Mouse (Mus musculus) spleen, adult 12 weeks (tissue): Measurements from ENCODE around the gene Atp1a1.

Source experiments
- DNase-seq: peaks from one replicate; pipeline ENCODE4 v3.0.0; 2022; ENCODE audit warnings: low spot score

Gene Atp1a1

GRCm38 (mm10) chr3:101604550-101605223, at the start of gene Atp1a1:
Gene Atp1a1, minus strand, starts transcription at chr3:101604684.
- DNase-seq: peak; percentile 97

GRCm38 (mm10) chr3:101653446-101653845, 49.0 kb upstream of the Atp1a1 start:
- DNase-seq: no peak

DNA sequence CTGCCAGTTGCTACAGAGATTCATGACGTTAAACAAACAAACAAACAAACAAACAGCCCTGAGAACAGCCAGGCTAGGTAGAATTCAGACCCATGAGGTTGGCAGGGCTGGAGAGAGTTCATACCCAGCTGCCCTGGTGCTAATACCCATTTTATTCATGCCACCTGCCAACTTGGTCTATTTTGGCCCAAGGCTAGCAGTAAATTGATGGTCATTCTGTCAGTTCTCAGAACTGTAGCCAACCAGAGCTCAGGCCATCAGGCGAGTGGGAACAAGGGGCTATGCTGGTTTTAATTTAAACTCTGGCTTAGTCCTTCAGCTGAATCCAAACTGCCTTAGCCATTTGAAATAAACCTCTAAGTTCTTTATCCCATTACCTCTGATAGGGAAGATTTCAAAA, 48.5 kb upstream of the Atp1a1 start:
- no peak for DNase-seq

GRCm38 (mm10) chr3:101650328-101650727, 45.8 kb upstream of the Atp1a1 start:
- no peak for DNase-seq

DNA sequence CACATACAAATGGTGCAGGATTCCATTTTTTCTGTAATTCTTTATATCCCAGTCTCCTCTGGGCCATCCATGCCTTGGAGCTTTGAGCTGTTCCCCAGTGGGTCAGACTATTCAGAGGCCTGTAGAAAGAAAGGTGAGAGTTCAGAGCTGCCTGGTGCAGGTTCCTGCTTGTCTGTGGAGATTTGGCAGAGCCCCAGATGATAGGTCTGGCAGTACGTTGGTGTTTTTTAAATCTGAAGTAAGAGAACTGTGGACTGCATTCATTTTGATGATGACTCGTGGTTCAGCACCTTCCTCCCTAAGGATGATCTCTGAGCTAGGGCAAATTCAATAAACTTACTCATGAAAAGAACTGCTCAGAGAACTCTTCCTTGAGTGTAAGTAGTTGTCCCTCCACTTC, 44.8 kb upstream of the Atp1a1 start:
- DNase-seq: no peak

- no peak for DNase-seq
Measured at GRCm38 (mm10) chr3:101648096-101648793, 43.8 kb upstream of the Atp1a1 start.

GRCm38 (mm10) chr3:101646806-101647205, 42.3 kb upstream of the Atp1a1 start:
- no peak for DNase-seq

DNA sequence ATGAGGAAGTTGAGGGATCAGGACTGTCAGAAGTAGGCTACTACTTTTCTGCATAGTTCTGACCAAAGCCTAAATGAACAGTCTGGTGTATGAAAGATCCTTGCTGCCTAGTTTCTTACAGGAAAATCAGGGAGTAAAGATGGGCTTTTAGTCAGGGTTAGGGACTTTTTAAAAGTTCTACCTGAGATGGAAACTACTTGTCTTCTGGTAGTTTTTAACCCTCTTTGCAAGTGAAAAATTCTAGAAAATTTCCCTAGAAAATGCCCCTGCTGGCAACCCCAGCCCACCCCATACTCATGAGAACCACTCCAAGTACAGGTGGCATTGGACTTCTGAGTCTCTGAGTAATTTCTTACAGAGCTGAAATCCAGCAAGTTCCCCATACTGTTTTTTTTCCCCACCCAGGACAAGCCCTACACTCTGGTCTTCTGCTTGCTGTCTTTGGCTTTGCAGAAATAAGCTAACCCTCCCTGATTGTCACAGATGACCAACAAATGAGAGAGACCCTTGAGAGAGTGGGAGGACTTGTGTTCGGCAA, 41.2 kb upstream of the Atp1a1 start:
- no peak for DNase-seq

- DNase-seq: no peak
Measured at GRCm38 (mm10) chr3:101644062-101644802, 39.7 kb upstream of the Atp1a1 start.

GRCm38 (mm10) chr3:101643264-101643663, 38.8 kb upstream of the Atp1a1 start:
- no peak for DNase-seq

GRCm38 (mm10) chr3:101638223-101638622, 33.7 kb upstream of the Atp1a1 start:
- no peak for DNase-seq

- DNase-seq: no peak
Measured at GRCm38 (mm10) chr3:101636510-101636909, 32.0 kb upstream of the Atp1a1 start.

GRCm38 (mm10) chr3:101636086-101636485, 31.6 kb upstream of the Atp1a1 start:
- no peak for DNase-seq

DNA sequence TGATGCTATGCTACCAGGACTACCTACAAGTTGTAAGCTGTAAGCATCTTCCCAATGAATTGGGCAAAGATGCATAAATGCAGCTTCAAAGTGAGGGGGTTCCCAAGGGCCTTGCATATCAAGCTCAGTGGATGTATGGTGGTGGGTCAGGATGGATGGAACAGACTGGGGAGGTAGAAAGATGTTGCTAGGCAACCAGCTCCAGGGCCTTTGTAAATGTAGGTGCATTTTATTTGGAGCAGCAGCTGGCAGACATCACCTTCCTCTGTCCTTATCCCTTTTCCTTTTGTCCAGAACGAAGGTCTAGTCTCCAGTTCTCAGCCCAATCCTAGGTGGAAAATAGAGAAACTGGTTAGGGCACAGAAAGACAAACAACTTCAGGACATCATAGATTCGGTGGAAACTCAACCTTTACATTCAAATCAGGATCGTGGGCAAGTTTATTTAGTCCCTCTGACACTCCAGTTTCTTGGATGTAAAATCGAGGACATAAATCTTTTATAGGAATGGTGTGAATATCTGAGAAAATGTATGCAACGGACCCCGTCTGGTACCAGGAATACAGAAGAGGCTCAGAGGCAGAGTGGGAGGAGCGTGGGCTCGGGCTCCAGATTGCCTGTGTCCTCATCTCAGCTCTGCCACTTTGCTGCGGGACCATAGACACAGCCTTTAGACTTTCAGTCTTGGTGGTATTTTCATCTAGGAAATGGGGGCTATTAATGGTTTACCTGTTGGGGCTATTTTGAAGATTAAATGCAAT, 29.8 kb upstream of the Atp1a1 start:
- DNase-seq: no peak

DNA sequence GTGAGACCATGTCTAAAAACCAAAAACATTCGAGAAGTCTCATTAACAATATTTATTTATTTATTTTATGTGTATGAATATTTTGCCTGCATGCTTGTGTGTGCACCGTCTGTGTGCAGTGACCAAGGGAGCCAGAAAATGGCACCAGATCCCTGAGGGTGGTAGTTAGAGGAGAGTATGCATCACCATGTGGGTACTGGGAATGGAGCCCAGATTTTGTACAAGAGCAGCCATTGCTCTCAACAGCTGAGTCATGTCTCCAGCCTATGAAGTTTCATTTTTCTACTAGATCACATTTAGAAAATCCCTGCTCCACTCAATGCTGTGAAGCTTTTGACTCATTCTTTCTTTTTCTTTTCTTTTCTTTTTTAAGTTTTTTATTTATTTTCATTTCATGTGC, 23.8 kb upstream of the Atp1a1 start:
- no peak for DNase-seq

DNA sequence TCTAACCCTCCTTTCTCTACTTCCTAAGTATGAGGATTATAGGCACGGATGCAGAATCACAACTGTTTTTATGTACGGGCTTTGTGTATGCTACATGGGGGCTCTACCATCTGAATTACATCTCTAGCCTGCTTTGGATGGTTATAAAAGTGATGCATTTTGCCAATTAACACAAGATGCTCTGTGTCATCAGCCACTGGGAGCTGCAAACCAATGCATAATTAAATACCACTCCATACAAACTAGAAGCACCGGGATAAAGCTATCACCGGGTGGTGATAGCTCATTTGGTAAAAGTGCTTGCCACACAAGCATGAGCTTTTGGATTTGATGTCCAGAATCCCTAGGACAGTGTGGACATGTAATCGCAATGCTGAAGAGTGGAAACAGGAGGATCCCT, 19.8 kb upstream of the Atp1a1 start:
- DNase-seq: no peak

- no peak for DNase-seq
Measured at GRCm38 (mm10) chr3:101619017-101619416, 14.5 kb upstream of the Atp1a1 start.

DNA sequence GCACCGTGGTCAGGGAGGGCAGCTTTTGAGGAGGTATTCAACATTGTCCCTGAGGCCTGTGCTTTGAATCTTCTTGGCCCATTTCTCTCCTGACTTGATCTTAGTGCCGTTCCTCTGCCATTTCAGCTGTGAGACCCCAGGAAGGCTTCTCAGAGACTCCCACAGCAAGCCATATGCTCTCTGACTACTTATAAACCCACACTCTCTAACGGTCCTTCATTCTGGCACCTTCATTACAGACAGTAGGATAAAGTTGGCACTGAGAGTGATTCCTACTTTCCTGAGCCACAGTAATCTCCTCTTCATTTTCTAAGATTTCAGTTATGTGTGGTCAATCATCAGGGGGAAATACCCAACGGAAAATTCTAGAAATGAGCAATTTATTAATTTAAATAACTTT, 14.0 kb upstream of the Atp1a1 start:
- no peak for DNase-seq

GRCm38 (mm10) chr3:101617451-101617850, 13.0 kb upstream of the Atp1a1 start:
- DNase-seq: no peak

DNA sequence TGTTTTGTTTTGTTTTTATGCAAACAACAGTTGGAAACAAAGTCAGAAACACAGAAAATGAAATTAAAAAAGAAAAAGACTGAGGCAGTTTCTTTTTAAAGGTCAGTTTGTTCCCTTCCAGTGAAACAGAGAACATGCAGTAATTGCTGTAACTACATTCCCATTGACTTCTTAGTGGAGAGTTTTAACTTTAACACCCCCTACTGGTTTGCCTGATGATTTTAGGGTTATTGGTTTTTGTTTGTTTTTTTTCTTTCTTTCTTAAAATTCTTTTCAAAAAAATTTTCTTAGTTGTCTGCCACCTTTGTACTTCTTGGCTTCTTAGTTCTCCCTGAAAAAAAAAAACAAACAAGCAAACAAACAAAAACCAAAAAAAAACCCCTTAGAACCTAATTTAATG, 12.5 kb upstream of the Atp1a1 start:
- DNase-seq: no peak

- DNase-seq: no peak
Measured at GRCm38 (mm10) chr3:101615856-101616255, 11.4 kb upstream of the Atp1a1 start.
